Mouse (Mus musculus): Measurements from ENCODE around the gene Samd4b. TPM values are rescaled to one million over a fixed set of nuclear protein-coding genes. Genes with fewer than 3 reads are reported as not detected.

The Samd4b gene
- total RNA-seq, 2 experiments from 2014 or later: 56.0 to 59.0 TPM

DNA sequence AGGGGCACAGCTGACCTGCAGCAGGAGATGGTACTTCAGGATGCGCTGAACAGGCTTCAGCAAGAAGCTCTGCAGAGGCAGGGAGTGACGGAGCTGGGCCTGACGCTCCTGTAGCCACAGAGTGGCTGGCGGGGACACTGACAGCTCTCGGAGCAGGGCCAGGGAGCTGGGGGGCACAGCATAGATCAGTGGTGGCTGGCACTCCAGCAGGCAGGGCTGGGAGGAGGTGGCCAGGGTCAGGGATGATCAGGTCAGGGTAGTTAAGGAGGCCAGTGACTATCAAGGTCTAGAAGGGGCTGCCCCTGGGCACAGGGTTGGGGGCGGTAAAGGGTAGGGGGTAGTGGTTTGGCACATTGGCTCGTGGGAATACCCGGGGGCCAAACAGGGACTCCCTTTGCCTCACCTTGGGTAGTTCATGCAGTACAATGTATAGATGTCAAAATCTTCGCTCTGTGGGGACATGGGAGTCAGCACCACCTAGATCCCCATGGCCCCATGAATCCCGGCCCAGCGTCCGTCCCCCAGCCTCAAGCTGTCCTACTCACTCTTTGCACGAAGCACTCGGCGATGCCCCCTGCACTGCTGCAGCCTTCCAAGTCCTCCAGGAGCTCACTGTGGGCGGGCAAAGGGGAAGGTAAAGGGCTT is 229.5 kb downstream of the Samd4b start:
- no peak for DNase-seq (ENCODE audit: low spot score in 2 of 2)

DNA sequence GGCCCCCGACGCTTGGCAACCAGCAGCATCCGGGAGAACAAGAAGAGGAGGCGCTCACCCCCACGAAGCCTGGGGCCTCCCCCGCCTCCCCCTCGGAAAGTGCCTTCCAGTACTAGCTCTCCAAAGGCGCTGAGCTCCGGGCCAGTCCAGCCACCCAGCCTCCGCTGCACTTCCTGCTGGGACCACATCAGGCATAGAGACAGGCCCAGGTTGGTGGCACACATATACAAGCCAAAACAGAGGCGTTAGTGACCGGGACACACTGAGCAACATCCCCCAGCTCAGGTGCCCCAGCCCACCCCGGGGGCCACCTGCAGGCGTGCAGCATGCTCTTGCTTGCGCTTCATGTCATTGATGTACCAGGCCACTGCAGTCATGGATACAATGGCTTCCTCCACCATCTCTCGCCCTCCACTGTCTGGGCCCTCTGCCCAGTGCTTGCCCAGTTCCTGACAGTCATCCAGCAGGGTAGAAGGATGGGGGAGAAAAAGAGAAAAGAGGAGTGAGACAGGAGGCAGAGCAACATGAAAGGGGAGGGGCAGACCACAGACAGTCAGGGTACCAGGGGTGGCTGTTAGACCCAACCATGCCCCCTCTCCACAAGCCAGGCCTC is 230.2 kb downstream of the Samd4b start:
- DNase-seq (ENCODE audit: low spot score in 2 of 2): no peak

DNA sequence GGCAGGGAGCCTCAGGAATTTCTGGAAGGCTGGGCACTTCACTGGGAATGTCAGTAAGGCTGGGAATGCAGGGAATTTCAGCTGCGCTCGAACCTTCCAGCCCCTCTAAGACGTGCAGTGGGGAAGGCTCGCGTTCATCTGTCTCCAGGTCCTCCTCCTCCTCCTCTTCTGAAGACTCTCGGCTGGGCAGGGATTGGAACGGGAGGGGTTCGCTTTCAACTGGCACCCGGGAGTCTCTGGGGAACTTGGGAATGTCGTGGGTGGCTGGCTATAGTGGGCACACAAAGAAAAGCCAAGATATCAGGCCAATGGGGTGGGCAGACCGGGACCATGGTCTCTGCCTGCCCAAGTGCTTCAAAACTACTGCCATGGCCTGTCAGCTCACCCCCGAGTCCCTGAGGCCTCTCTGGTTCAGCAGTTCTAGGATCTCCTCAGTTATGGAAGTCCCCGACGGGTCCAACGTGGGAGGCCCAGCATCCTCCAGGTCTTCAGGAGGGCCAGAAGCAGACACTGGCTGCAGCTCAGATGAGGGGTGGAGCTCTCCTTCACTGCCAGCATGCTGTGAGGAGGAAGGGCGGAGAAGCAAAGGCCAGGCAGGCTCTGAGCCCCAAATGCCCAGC is 235.4 kb downstream of the Samd4b start:
- no peak for DNase-seq (ENCODE audit: low spot score in 2 of 2)

DNA sequence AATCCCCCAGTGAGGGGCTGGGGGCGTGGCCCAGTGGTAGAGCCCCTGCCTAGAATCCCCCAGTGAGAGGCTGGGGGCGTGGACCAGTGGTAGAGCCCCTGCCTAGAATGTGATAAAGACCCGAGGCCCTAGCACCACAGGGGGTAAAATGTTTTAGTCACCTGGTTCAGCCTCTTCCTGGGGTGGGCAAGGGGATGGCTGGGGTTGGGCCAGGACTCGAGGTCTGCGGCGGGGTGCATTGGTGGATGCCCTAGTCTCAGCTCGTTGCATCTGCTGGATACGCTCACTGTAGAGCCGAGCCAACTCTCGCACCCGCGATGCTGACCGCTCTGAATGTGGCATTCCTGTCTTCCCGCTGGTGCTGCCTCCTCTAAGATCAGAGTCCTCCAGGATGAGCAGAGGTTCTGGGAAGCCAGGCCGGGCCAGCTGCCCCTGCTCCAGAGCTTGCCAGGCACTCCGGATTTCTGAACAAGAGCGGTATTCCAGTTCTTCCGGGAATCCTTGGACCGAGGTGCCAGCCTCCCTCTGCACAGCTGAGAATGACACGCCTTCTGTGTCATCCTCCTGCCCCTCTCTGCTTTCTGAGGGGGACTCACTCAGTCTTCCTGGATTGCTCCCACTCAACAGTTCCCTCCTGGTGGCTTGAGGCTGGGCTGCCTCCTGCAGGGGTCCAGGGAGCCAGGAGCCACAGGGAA is 236.2 kb downstream of the Samd4b start:
- no peak for DNase-seq (ENCODE audit: low spot score in 2 of 2)

DNA sequence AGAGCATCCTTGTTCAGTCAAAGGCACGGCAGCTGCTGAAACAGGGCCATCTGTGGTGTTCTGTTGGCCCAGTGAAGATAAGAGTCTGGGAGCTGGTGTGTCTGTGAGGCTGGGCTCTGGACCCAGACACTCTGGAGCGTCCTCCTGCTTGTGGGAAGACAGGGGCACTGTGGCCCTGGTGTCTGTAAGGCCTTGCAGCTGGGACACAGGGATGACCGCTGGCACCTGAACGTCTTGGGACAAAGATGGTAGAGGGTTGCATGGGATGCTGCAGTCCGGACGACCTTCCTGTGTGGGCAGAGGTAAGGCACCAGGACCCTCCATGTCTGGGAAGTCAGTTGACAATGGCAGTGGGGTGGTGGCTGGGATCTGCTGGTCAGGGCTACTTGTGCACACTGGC is 237.7 kb downstream of the Samd4b start:
- DNase-seq (ENCODE audit: low spot score in 2 of 2): peak in 1 of 2 experiments; percentile 2

DNA sequence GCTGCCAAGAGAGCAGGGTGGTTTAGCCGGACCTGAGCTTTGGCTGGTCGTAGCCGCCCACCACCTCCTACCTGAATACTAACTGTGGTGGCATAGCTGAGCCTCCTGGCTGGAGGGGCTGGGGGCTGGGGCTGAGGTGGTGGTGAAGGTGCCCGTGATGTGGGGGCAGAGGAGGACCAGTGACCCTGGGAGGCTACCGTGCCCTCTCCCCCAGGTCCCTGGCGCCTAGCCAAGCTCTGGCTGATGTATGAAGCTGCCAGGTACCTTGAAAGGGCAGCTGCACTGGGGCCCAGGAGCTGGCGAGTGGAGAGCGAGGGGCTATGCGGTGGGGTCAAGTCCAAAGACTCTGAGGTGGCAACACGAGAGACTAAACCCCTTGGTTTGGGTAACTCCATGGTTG is 238.1 kb downstream of the Samd4b start:
- peak in 1 of 2 experiments; percentile 3 for DNase-seq (ENCODE audit: low spot score in 2 of 2)

DNA sequence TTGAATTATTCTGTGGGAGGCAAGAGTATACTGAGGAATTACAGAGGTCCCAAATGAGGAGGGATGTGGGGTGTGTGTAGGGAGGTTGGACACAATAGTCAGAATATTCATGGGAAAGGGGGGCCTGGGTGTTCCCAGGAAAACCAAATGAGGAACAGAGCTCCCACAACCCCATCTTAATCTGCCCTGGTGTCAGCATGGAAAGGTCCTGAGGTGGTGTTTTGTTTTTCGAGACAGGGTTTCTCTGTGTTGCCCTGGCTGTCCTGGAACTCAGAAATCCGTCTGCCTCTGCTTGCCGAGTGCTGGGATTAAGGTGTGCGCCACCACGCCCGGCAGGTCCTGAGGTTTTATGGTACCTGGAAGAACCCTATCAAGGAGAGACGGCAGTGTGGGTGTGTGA is 239.5 kb downstream of the Samd4b start:
- peak in 1 of 2 experiments; percentile 2 for DNase-seq (ENCODE audit: low spot score in 2 of 2)

DNA sequence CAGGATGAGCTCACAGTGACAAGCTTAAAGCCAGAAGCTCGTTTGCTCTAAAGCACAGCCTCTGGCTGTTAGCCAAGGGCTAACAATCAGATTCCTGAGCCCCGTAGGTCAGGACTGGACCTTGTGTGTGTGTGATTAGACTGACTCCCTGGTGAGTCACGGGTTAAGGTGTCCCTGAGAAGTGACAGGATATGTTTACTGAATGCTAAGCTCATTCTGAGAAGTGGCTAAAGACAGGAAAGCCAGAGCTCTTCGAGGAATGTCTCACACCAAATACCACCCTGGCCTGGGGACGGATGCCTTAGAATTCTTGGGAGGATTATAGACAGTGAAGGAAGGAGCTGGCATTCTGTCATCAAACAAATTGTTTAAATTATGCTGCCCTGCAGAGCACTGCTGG is 240.0 kb downstream of the Samd4b start:
- DNase-seq (ENCODE audit: low spot score in 2 of 2): no peak

DNA sequence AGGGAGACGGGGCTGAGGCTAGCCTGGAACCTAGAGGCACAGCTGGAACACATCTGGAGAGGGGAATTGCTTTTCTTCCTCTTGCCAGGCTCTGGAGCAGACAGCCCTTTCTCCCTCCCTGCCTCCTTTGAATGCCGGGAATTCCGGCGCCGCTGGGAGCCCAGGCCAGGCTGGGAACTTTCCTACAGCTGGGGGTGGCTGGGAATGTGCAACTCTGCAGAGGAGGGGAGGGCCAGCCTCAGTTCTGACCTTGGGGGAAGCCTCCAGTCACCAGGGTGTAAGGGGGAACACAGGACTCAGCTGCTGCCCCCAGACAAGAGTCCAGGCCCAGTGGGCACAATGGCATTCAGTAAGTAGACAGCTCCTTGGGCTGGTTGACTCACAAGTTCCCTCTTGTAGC is 241.0 kb downstream of the Samd4b start:
- no peak for DNase-seq (ENCODE audit: low spot score in 2 of 2)

DNA sequence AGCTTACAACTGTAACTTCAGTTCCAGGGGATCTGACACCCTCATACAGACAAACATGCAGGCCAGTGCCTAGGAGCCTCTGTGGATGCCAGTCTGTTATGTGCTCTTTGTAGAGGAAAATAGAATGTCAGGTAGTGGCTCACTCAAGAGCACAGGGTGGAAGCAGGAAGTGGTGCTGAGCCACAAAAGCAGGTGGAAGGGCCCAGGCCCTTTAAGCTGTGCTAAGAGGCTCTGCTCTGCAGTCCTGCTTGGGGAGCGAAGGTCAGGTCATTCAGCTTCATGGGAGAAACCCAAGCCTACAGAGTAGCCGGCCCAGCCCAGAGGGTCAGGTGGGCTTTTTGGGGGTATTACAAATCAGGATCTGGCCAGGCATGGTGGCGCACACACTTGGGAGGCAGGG is 242.7 kb downstream of the Samd4b start:
- no peak for DNase-seq (ENCODE audit: low spot score in 2 of 2)

DNA sequence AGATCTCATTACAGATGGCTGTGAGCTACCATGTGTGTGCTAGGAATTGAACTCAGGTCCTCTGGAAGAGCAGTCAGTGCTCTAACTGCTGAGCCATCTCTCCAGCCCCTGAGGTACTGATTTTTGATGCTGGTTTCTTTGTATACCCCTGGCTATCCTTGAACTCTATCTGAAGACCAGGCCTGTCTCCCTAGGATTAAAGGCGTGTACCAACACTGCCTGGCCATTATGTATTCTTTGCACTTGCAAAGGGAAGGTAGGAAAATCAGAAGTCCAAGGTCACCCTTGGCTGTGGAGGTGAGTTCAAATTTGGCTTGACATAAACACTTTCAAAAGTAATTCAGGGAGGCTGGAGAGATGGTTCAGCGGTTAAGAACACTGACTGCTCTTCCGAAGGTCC is 243.3 kb downstream of the Samd4b start:
- DNase-seq (ENCODE audit: low spot score in 2 of 2): no peak

DNA sequence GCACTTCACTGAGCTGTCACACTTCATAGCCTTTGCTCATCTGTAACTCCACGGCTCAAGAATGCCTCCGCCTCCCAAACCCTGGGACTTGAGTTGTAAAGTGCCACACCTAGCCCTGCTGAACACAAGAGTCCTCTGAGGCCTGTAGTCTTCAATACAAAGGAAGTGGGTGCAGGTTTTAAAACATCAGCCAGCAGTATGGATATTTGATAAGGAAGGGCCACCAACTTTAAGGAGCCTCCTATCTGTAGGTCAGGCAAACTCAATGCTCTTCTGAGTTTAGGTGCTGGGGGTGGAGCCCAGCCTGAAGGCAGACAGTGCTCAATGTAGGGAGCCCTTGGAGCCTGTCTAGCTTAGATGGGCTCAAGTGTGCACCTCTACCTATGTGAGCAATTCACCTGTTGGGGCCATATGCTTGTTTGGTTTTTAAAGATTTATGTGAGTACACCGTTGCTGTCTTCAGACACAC is 243.8 kb downstream of the Samd4b start:
- DNase-seq (ENCODE audit: low spot score in 2 of 2): no peak

DNA sequence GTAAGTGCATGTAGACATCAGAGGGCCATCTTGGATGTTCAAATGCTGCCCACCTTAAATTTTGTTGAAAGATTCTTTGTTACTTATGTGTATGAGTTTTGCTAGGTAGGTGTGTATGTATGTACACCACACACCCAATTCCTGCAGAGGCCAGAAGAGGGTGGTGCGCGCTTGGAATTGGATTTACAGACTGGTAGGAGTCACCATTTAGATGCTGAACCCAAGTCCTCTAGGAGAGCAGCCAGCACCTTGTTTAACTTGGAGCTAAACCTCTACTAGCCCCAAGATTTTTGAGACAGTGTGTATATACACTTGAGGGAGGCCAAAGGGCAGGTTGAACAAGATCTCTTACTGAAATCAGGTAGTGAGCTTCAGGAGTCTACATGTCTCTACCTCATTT is 244.7 kb downstream of the Samd4b start:
- no peak for DNase-seq (ENCODE audit: low spot score in 2 of 2)

DNA sequence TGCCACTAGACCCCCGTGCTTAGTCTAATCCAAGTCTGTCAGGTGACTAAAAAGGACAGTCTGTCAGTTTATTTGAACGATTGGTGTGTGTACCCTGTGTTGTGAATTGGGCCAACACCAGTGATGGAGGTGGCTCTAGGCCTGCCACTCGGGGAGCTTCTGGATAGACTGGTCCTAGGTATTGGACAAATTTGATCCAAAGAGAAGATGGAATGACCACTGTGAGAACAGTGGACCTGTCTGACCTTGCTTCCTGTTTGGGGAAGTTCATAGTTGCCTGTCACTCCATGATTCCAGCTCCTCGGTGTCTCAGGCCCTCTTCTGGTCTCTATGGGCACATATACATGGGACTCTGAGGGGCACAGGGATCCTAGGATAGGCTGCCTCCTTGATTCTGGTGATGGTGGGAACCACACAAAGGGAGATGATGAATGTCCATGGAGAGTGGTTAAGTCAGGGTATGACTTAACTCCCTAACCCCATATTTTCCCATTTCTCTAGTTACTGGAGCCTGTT is 246.2 kb downstream of the Samd4b start:
- no peak for DNase-seq (ENCODE audit: low spot score in 2 of 2)

DNA sequence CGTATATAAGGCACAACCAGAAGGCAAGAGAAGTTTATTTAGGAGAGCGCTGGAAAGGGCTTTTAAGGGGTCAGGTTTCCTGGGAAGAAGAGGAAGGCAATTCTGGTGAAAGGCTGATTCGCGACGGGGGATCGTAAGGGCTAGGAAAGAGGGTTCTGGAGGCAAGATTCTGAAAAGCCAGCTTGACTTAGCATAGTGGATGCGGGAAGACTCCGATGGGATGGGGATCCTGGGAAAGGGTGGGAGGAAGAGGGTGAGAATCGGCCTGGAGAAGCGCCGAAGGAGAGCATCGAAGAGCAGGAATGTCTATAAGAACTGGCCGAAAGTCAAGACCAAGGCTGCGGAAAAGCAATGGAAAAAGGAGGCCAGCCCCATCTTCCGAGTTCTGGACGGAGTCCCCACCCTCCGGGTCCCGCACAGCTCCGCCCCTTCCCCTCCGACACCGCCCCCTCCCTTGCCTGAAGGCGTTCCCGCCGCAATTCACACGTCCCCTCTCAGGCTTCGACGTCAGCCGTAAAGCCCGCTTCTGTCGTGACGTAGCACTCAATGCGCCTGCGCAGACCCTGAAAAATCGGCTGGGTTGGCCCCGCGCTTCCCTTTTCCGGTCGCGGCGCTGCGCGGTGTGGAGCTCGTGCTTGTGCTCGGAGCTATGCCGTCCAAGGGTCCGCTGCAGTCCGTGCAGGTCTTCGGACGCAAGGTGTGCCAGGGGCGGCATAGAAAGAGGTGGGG is 247.6 kb downstream of the Samd4b start, which contains the start of gene Rps16:
Gene Rps16 (plus strand): TSS at position 498 of the 729 bp plus-strand sequence.
- DNase-seq (ENCODE audit: low spot score in 2 of 2): peak; percentile 97 to 99

Small RNA genes lying within 50 kb of the gene (microRNA-seq; reads per million reads assigned to microRNA genes)
- not detected for gene Mir7049

Other genes starting within 250 kb of the Samd4b start
- gene Rps16, start 247.5 kb downstream of the Samd4b start, total RNA-seq (2021): 1,000 to 10,000 TPM; 1,647 to 1,689 TPM
- 10 to 100 TPM; 39.3 to 47.2 TPM for gene Plekhg2, start 225.5 kb downstream of the Samd4b start, total RNA-seq (2021)
- gene Zfp36, start 217.9 kb downstream of the Samd4b start, total RNA-seq (2021): 10 to 100 TPM; 12.0 to 13.3 TPM
- 10 to 100 TPM; 24.2 to 26.1 TPM for gene Med29, start 205.4 kb downstream of the Samd4b start, total RNA-seq (2021)
- gene Paf1, start 205.2 kb downstream of the Samd4b start, total RNA-seq (2021): 10 to 100 TPM; 71.8 to 93.4 TPM
- 10 to 100 TPM; 17.1 to 21.0 TPM for gene Gmfg, start 160.7 kb downstream of the Samd4b start, total RNA-seq (2021)
- 10 to 100 TPM; 19.1 to 19.6 TPM for gene Lrfn1, start 146.2 kb downstream of the Samd4b start, total RNA-seq (2021)
- not detected for gene Ifnl2, start 87.7 kb downstream of the Samd4b start, total RNA-seq (2021)
- not detected for gene Ifnl3, start 75.3 kb downstream of the Samd4b start, total RNA-seq (2021)
- gene Sycn, start 57.3 kb downstream of the Samd4b start, total RNA-seq (2021): 100 to 1,000 TPM in 1 of 2 experiments, not detected in 1; 117 TPM
- not detected for gene Nccrp1, start 50.9 kb downstream of the Samd4b start, total RNA-seq (2021)
- 10 to 100 TPM; 32.0 to 36.6 TPM for gene Pak4, start within 50 bp of the Samd4b start, total RNA-seq (2021)
- gene Acp7, start 33.2 kb upstream of the Samd4b start, total RNA-seq (2021): not detected
- 1 to 10 TPM; 2.8 to 4.6 TPM for gene Fbxo27, start 94.7 kb upstream of the Samd4b start, total RNA-seq (2021)
- 10 to 100 TPM; 10.1 to 10.6 TPM for gene Fbxo17, start 118.7 kb upstream of the Samd4b start, total RNA-seq (2021)
- 10 to 100 TPM; 59.7 to 63.5 TPM for gene Mrps12, start 143.7 kb upstream of the Samd4b start, total RNA-seq (2021)
- gene Sars2, start 143.8 kb upstream of the Samd4b start, total RNA-seq (2021): 10 to 100 TPM; 25.0 to 27.0 TPM
- not detected for gene Ccer2, start 158.0 kb upstream of the Samd4b start, total RNA-seq (2021)
- gene Sirt2, start 168.6 kb upstream of the Samd4b start, total RNA-seq (2021): 10 to 100 TPM; 62.8 to 66.2 TPM
- 10 to 100 TPM; 24.6 to 27.3 TPM for gene Nfkbib, start 169.4 kb upstream of the Samd4b start, total RNA-seq (2021)
- 1 to 10 TPM; 2.2 to 4.2 TPM for gene Rinl, start 190.8 kb upstream of the Samd4b start, total RNA-seq (2021)
- gene Hnrnpl, start 210.4 kb upstream of the Samd4b start, total RNA-seq (2021): 100 to 1,000 TPM; 722 to 725 TPM
- gene Ech1, start 227.1 kb upstream of the Samd4b start, total RNA-seq (2021): 100 to 1,000 TPM; 327 to 392 TPM
- gene Lgals4, start 235.7 kb upstream of the Samd4b start, total RNA-seq (2021): 10 to 100 TPM; 29.2 to 33.2 TPM

Measured in adrenal gland, postnatal 4 days (tissue).